Mouse (Mus musculus): ENCODE results near the gene Olfr613.
"Not testable (repeated sequence)": the region's sequence is repeated elsewhere in the genome, so short reads cannot be mapped to it uniquely, and the experiment has no call there.

- not testable (repeated sequence) for TF ChIP-seq CHD2 (IDR thresholded peaks at IDR 0.05; ENCODE audit: low read depth, low read length); HCFC1 (IDR thresholded peaks at IDR 0.05; ENCODE audit: borderline replicate concordance, insufficient read depth, low read length)
Measured at GRCm38 (mm10) chr7:103542617-103543016, 5.3 kb upstream of the Olfr613 start, which contains the start of gene Olfr612.

Measured in ES-E14 (cell line).